Mouse (Mus musculus): Measurements from ENCODE around the gene Ajuba. TPM values are rescaled to one million over a fixed set of nuclear protein-coding genes. Genes with fewer than 3 reads are reported as not detected.

Ajuba gene
- polyA plus RNA-seq, 1 experiment from 2014 or later = 30.7 TPM

- Histone ChIP-seq H3K36me3 (ENCODE audit: control insufficient read depth, insufficient read depth, low read length) (0 out of 2 replicates have a peak, but pooled peaks cover 7% of the 10 kb centered on the region), H3K4me2 (no peak overlapping the region), H3K27ac (ENCODE audit: low read depth, low read length) (no peak overlapping the region), H3K9ac (ENCODE audit: low read depth, low read length) (no peak overlapping the region), H3K9me3 (replicated peaks; ENCODE audit: control insufficient read depth, low read length) (no peaks in the 10 kb centered on the region), H3K4me1 (ENCODE audit: control insufficient read depth, insufficient read depth, low read length) (0 out of 2 replicates have a peak, but pooled peaks cover 2% of the 10 kb centered on the region), H3K27me3 (ENCODE audit: control insufficient read depth, insufficient read depth, low read length) (no peaks in the 10 kb centered on the region), H3K4me3 (ENCODE audit: low read depth, low read length) (no peak overlapping the region)
- WGBS (ENCODE audit: insufficient replicate concordance) = 62% methylated on average over 11 of the region's 11 CpGs
- no peak for ATAC-seq (replicated peaks; ENCODE audit: insufficient number of reproducible peaks, low FRiP score, low TSS enrichment)
Observed at GRCm38 (mm10) chr14:54540771-54541170, 36.6 kb downstream of the Ajuba start.

- 0 out of 2 replicates have a peak, but pooled peaks cover 2% of the 10 kb centered on the region for H3K4me1 ChIP-seq (ENCODE audit: control insufficient read depth, insufficient read depth, low read length)
- no peak overlapping the region for H3K4me2 ChIP-seq
- H3K9ac ChIP-seq (ENCODE audit: low read depth, low read length) = no peak overlapping the region
- H3K36me3 ChIP-seq (ENCODE audit: control insufficient read depth, insufficient read depth, low read length) = 0 out of 2 replicates have a peak, but pooled peaks cover 3% of the 10 kb centered on the region
- no peak for ATAC-seq (replicated peaks; ENCODE audit: insufficient number of reproducible peaks, low FRiP score, low TSS enrichment)
- no peak overlapping the region for H3K4me3 ChIP-seq (ENCODE audit: low read depth, low read length)
- 68% methylated on average over 2 of the region's 2 CpGs for WGBS (ENCODE audit: insufficient replicate concordance)
- no peaks in the 10 kb centered on the region for H3K9me3 ChIP-seq (replicated peaks; ENCODE audit: control insufficient read depth, low read length)
- H3K27me3 ChIP-seq (ENCODE audit: control insufficient read depth, insufficient read depth, low read length) = no peaks in the 10 kb centered on the region
- H3K27ac ChIP-seq (ENCODE audit: low read depth, low read length) = no peak overlapping the region
Observed at GRCm38 (mm10) chr14:54538580-54538979, 38.8 kb downstream of the Ajuba start.

- peak overlapping the region; percentile 39 for H3K4me2 ChIP-seq
- H3K27ac ChIP-seq (ENCODE audit: low read depth, low read length) = no peak overlapping the region
- peaks cover 14% of the 10 kb centered on the region for H3K4me1 ChIP-seq (ENCODE audit: control insufficient read depth, insufficient read depth, low read length)
- ATAC-seq (replicated peaks; ENCODE audit: insufficient number of reproducible peaks, low FRiP score, low TSS enrichment) = peak; percentile 49; the same call in 1 of the 2 replicates
- WGBS (ENCODE audit: insufficient replicate concordance) = 7% methylated on average over 17 of the region's 17 CpGs
- no peak overlapping the region for H3K9ac ChIP-seq (ENCODE audit: low read depth, low read length)
- H3K27me3 ChIP-seq (ENCODE audit: control insufficient read depth, insufficient read depth, low read length) = no peaks in the 10 kb centered on the region
- no peak overlapping the region for H3K4me3 ChIP-seq (ENCODE audit: low read depth, low read length)
- no peaks in the 10 kb centered on the region for H3K9me3 ChIP-seq (replicated peaks; ENCODE audit: control insufficient read depth, low read length)
- H3K36me3 ChIP-seq (ENCODE audit: control insufficient read depth, insufficient read depth, low read length) = no peaks in the 10 kb centered on the region
Observed at GRCm38 (mm10) chr14:54528446-54529111, 48.8 kb downstream of the Ajuba start.

- Histone ChIP-seq H3K27me3 (ENCODE audit: control insufficient read depth, insufficient read depth, low read length) (no peaks in the 10 kb centered on the region), H3K4me3 (ENCODE audit: low read depth, low read length) (no peak overlapping the region), H3K27ac (ENCODE audit: low read depth, low read length) (no peak overlapping the region), H3K4me2 (peak overlapping the region; percentile 82), H3K36me3 (ENCODE audit: control insufficient read depth, insufficient read depth, low read length) (no peaks in the 10 kb centered on the region), H3K9ac (ENCODE audit: low read depth, low read length) (peak overlapping the region; percentile 69), H3K4me1 (ENCODE audit: control insufficient read depth, insufficient read depth, low read length) (peaks cover 14% of the 10 kb centered on the region), H3K9me3 (replicated peaks; ENCODE audit: control insufficient read depth, low read length) (no peaks in the 10 kb centered on the region)
- no peak for ATAC-seq (replicated peaks; ENCODE audit: insufficient number of reproducible peaks, low FRiP score, low TSS enrichment)
- 23% methylated on average over 5 of the region's 5 CpGs for WGBS (ENCODE audit: insufficient replicate concordance)
Observed at GRCm38 (mm10) chr14:54528007-54528393, 49.4 kb downstream of the Ajuba start.

- peak; percentile 59; the same call in 1 of the 2 replicates for ATAC-seq (replicated peaks; ENCODE audit: insufficient number of reproducible peaks, low FRiP score, low TSS enrichment)
- no peaks in the 10 kb centered on the region for H3K9me3 ChIP-seq (replicated peaks; ENCODE audit: control insufficient read depth, low read length)
Observed at GRCm38 (mm10) chr14:54527227-54528006, 49.9 kb downstream of the Ajuba start.

GRCm38 (mm10) chr14:54523600-54523999 is 53.8 kb downstream of the Ajuba start:
- Histone ChIP-seq H3K4me1 (ENCODE audit: control insufficient read depth, insufficient read depth, low read length) (peaks cover 11% of the 10 kb centered on the region), H3K27ac (ENCODE audit: low read depth, low read length) (no peak overlapping the region), H3K4me3 (ENCODE audit: low read depth, low read length) (no peak overlapping the region), H3K27me3 (ENCODE audit: control insufficient read depth, insufficient read depth, low read length) (no peaks in the 10 kb centered on the region), H3K9ac (ENCODE audit: low read depth, low read length) (no peak overlapping the region), H3K4me2 (no peak overlapping the region), H3K9me3 (replicated peaks; ENCODE audit: control insufficient read depth, low read length) (no peaks in the 10 kb centered on the region), H3K36me3 (ENCODE audit: control insufficient read depth, insufficient read depth, low read length) (no peaks in the 10 kb centered on the region)
- no peak for ATAC-seq (replicated peaks; ENCODE audit: insufficient number of reproducible peaks, low FRiP score, low TSS enrichment)
- 31% methylated on average over 6 of the region's 6 CpGs for WGBS (ENCODE audit: insufficient replicate concordance)

More at GRCm38 (mm10) chr14:54527227-54528006, 49.9 kb downstream of the Ajuba start:
- Histone ChIP-seq H3K27ac (ENCODE audit: low read depth, low read length) (peak overlapping the region; percentile 51), H3K4me1 (ENCODE audit: control insufficient read depth, insufficient read depth, low read length) (peaks cover 14% of the 10 kb centered on the region), H3K9ac (ENCODE audit: low read depth, low read length) (peak overlapping the region; percentile 69), H3K4me3 (ENCODE audit: low read depth, low read length) (peak overlapping the region; percentile 36), H3K27me3 (ENCODE audit: control insufficient read depth, insufficient read depth, low read length) (no peaks in the 10 kb centered on the region), H3K4me2 (peak overlapping the region; percentile 82), H3K36me3 (ENCODE audit: control insufficient read depth, insufficient read depth, low read length) (no peaks in the 10 kb centered on the region)
- 0% methylated on average over 18 of the region's 18 CpGs for WGBS (ENCODE audit: insufficient replicate concordance)

MicroRNAs encoded within 50 kb of the gene (microRNA counts, 519-probe panel; counts per million panel counts)
- microRNA mmu-miR-686 = 32.2 counts per million

Small RNA genes lying within 50 kb of the gene (microRNA-seq; reads per million reads assigned to microRNA genes)
- not detected for gene Mir686 (ENCODE audit: borderline number of aligned reads)

Other genes starting within 250 kb of the Ajuba start
- gene Oxa1l, start 216.7 kb downstream of the Ajuba start, polyA plus RNA-seq (2014; fragmentation: Nextera tagmentation; extraction: Ambion mirVana) = 61.7 and 62.5 TPM in 2 replicates
- gene Slc7a7, start 159.8 kb downstream of the Ajuba start, polyA plus RNA-seq (2014; fragmentation: Nextera tagmentation; extraction: Ambion mirVana) = 8.0 TPM in 2 replicates
- gene Mrpl52, start 150.6 kb downstream of the Ajuba start, polyA plus RNA-seq (2014; fragmentation: Nextera tagmentation; extraction: Ambion mirVana) = 242 and 250 TPM in 2 replicates
- 84.3 and 90.2 TPM in 2 replicates for gene Mmp14, start 145.9 kb downstream of the Ajuba start, polyA plus RNA-seq (2014; fragmentation: Nextera tagmentation; extraction: Ambion mirVana)
- gene Lrp10, start 113.4 kb downstream of the Ajuba start, polyA plus RNA-seq (2014; fragmentation: Nextera tagmentation; extraction: Ambion mirVana) = 31.8 and 35.2 TPM in 2 replicates
- 2.0 TPM in 2 replicates for gene Rem2, start 101.5 kb downstream of the Ajuba start, polyA plus RNA-seq (2014; fragmentation: Nextera tagmentation; extraction: Ambion mirVana)
- 67.8 and 74.4 TPM in 2 replicates for gene Prmt5, start 60.0 kb downstream of the Ajuba start, polyA plus RNA-seq (2014; fragmentation: Nextera tagmentation; extraction: Ambion mirVana)
- gene Haus4, start 22.9 kb downstream of the Ajuba start, polyA plus RNA-seq (2014; fragmentation: Nextera tagmentation; extraction: Ambion mirVana) = 40.1 and 42.8 TPM in 2 replicates
- gene 4931414P19Rik, start 28.4 kb upstream of the Ajuba start, polyA plus RNA-seq (2014; fragmentation: Nextera tagmentation; extraction: Ambion mirVana) = 4.4 and 4.5 TPM in 2 replicates
- 364 and 386 TPM in 2 replicates for gene Psmb5, start 40.5 kb upstream of the Ajuba start, polyA plus RNA-seq (2014; fragmentation: Nextera tagmentation; extraction: Ambion mirVana)
- gene Psmb11, start 43.9 kb upstream of the Ajuba start, polyA plus RNA-seq (2014; fragmentation: Nextera tagmentation; extraction: Ambion mirVana) = not detected in 2 replicates
- gene Gm17606, start 63.4 kb upstream of the Ajuba start, polyA plus RNA-seq (2014; fragmentation: Nextera tagmentation; extraction: Ambion mirVana) = not detected in 2 replicates
- 2.9 and 3.1 TPM in 2 replicates for gene Cdh24, start 63.8 kb upstream of the Ajuba start, polyA plus RNA-seq (2014; fragmentation: Nextera tagmentation; extraction: Ambion mirVana)
- gene 1700123O20Rik, start 108.7 kb upstream of the Ajuba start, polyA plus RNA-seq (2014; fragmentation: Nextera tagmentation; extraction: Ambion mirVana) = 56.7 and 60.8 TPM in 2 replicates
- 72.1 and 96.8 TPM in 2 replicates for gene Acin1, start 109.4 kb upstream of the Ajuba start, polyA plus RNA-seq (2014; fragmentation: Nextera tagmentation; extraction: Ambion mirVana)
- gene Gm29776, start 121.3 kb upstream of the Ajuba start, polyA plus RNA-seq (2014; fragmentation: Nextera tagmentation; extraction: Ambion mirVana) = 0.15 and 0.36 TPM in 2 replicates
- not detected in 2 replicates for gene Cebpe, start 134.6 kb upstream of the Ajuba start, polyA plus RNA-seq (2014; fragmentation: Nextera tagmentation; extraction: Ambion mirVana)
- 4.8 and 5.6 TPM in 2 replicates for gene Slc7a8, start 204.4 kb upstream of the Ajuba start, polyA plus RNA-seq (2014; fragmentation: Nextera tagmentation; extraction: Ambion mirVana)
- gene Rnf212b, start 236.6 kb upstream of the Ajuba start, polyA plus RNA-seq (2014; fragmentation: Nextera tagmentation; extraction: Ambion mirVana) = not detected in 2 replicates